Mouse (Mus musculus): ENCODE measurements around the gene Tmppe.
A peak's percentile ranks its signal among the peaks of the same experiment; 100 is the strongest.

Gene Tmppe

GRCm38 (mm10) chr9:114395258-114395657, 5.6 kb upstream of the Tmppe start:
- no peak for DNase-seq (ENCODE audit: low spot score)

- DNase-seq (ENCODE audit: low spot score): no peak
Measured at GRCm38 (mm10) chr9:114399680-114400079, 1.2 kb upstream of the Tmppe start.

GRCm38 (mm10) chr9:114400588-114400948, 337 bp upstream of the Tmppe start:
- DNase-seq (ENCODE audit: low spot score): no peak

- peak; percentile 61 for DNase-seq (ENCODE audit: low spot score)
Measured at GRCm38 (mm10) chr9:114401685-114402080, 778 bp downstream of the Tmppe start.

GRCm38 (mm10) chr9:114407676-114408075, 6.8 kb downstream of the Tmppe start:
- no peak for DNase-seq (ENCODE audit: low spot score)

GRCm38 (mm10) chr9:114410313-114410862, 9.5 kb downstream of the Tmppe start:
- DNase-seq (ENCODE audit: low spot score): no peak

GRCm38 (mm10) chr9:114411295-114411694, 10.4 kb downstream of the Tmppe start:
- no peak for DNase-seq (ENCODE audit: low spot score)

GRCm38 (mm10) chr9:114412406-114412805, 11.5 kb downstream of the Tmppe start:
- DNase-seq (ENCODE audit: low spot score): no peak

GRCm38 (mm10) chr9:114413866-114414265, 13.0 kb downstream of the Tmppe start:
- DNase-seq (ENCODE audit: low spot score): no peak

- DNase-seq (ENCODE audit: low spot score): peak; percentile 53
Measured at GRCm38 (mm10) chr9:114415701-114416100, 14.8 kb downstream of the Tmppe start.

- no peak for DNase-seq (ENCODE audit: low spot score)
Measured at GRCm38 (mm10) chr9:114416646-114417517, 16.0 kb downstream of the Tmppe start.

GRCm38 (mm10) chr9:114418187-114418586, 17.3 kb downstream of the Tmppe start:
- peak; percentile 50 for DNase-seq (ENCODE audit: low spot score)

GRCm38 (mm10) chr9:114420443-114420842, 19.5 kb downstream of the Tmppe start:
- DNase-seq (ENCODE audit: low spot score): no peak

GRCm38 (mm10) chr9:114421045-114421444, 20.1 kb downstream of the Tmppe start:
- no peak for DNase-seq (ENCODE audit: low spot score)

GRCm38 (mm10) chr9:114421797-114422196, 20.9 kb downstream of the Tmppe start:
- DNase-seq (ENCODE audit: low spot score): no peak

- no peak for DNase-seq (ENCODE audit: low spot score)
Measured at GRCm38 (mm10) chr9:114425576-114425975, 24.7 kb downstream of the Tmppe start.

GRCm38 (mm10) chr9:114426201-114426600, 25.3 kb downstream of the Tmppe start:
- DNase-seq (ENCODE audit: low spot score): no peak

- DNase-seq (ENCODE audit: low spot score): no peak
Measured at GRCm38 (mm10) chr9:114427425-114427824, 26.5 kb downstream of the Tmppe start.

GRCm38 (mm10) chr9:114428103-114428834, 27.4 kb downstream of the Tmppe start:
- no peak for DNase-seq (ENCODE audit: low spot score)

GRCm38 (mm10) chr9:114435668-114436067, 34.8 kb downstream of the Tmppe start:
- DNase-seq (ENCODE audit: low spot score): peak; percentile 18

GRCm38 (mm10) chr9:114440548-114440947, 39.6 kb downstream of the Tmppe start:
- no peak for DNase-seq (ENCODE audit: low spot score)

- DNase-seq (ENCODE audit: low spot score): no peak
Measured at GRCm38 (mm10) chr9:114442225-114442624, 41.3 kb downstream of the Tmppe start.

GRCm38 (mm10) chr9:114442893-114443292, 42.0 kb downstream of the Tmppe start:
- DNase-seq (ENCODE audit: low spot score): no peak
